Mouse (Mus musculus): ENCODE measurements around the gene AI854703.
A peak's percentile ranks its signal among the peaks of the same experiment; 100 is the strongest.

Gene AI854703

DNA sequence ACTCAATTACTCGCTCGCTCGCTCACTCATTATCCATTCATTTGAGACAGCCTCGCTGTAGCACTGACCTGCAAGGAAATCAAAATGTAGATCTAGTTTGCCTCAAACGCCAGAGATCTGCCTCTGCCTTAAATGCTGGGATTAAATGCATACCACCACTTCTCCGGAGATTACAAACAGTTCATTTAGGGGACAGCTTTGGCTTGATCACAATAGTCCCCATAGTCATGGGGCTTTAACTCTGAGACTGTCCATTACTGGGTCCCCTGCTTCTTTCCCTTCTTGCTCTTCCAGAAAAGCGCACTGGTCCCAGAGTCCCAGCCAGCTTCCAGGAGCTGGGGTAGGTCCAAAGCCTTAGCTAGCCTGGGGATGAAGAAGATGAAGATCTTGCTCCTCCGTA, at the start of gene AI854703:
Gene AI854703, plus strand, starts transcription at position 301 of the 400 bp plus-strand sequence.
- no peak for DNase-seq (ENCODE audit: low read depth, low spot score)

DNA sequence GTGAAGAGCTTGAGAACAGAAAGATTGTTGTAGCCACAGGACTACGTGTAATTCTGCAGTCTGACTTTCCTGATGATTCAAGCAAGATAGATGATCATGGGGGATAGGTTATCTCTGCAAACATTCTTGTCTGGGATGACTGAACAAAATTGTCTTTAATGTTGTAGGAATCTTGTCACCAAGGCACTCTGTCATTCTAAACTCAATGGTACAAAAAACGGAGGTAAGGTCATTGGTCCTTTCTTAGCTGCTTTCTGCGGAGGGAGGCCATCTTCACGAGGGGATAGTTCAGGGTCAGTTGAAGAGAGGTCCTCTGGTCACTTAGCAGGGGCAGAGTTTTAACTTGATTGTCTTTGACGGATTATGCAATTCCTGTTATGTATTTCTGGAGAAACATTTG, 47.8 kb upstream of the AI854703 start:
- DNase-seq (ENCODE audit: low read depth, low spot score), result no peak

DNA sequence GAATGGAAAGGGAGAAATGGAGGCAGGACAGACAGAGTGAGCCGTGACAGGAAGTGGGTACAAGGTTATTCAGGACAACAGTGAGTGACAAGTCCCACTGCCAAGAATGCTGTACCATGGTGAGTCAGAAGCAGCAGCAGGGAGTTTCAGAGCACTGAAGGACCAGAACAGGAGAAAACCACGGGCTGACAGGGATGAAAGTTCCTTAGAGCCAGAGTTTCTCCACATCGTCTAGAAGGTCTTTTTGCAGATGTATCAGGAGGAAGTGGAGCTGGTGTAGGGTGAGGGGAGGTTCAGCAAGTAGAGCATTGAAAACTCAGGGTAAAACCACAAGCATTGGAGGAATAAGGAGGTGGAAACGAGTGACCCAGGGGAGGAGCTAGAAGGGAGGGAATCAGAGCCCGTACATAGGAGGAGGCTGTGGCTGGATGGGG, 47.3 kb upstream of the AI854703 start:
- DNase-seq (ENCODE audit: low read depth, low spot score), result no peak

DNA sequence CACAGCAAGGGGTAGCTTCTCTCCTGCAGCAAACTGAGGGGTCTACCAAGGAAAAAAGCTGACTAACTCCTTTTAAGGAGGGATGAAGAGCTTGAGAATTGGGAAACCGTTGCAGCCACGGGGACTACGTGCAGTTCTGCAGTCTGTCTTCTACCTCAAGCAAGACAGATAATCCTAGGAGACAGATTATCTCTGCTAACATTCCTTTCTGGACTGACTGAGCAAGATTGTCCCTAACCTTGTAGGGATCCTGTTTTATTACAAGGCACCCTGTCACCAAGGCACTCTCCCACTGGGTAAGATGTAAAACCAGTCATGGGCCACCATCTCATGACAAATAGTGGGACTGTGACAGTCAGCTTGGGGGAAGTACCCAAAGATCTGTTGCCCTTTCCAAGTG, 45.3 kb upstream of the AI854703 start:
- DNase-seq (ENCODE audit: low read depth, low spot score), result no peak

DNA sequence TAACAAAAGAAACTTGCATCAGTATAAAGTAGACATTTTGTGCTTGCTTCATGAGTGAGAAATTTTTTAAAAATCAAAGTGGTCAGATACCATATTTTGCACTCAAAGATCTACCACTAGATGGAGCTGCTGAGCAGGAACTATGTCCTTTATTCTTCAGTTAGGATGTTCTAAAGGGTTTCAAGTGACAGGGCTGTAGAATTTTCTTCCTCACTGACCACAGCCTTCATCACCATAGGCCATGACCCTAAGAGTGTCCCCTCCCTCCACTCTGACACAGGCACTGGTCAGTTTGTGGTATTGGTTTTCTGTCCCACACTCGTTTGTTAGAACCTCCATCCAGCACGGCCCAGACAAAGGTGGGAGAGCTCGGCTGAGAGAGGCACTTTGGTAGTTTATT, 44.5 kb upstream of the AI854703 start:
- DNase-seq (ENCODE audit: low read depth, low spot score), result no peak

DNA sequence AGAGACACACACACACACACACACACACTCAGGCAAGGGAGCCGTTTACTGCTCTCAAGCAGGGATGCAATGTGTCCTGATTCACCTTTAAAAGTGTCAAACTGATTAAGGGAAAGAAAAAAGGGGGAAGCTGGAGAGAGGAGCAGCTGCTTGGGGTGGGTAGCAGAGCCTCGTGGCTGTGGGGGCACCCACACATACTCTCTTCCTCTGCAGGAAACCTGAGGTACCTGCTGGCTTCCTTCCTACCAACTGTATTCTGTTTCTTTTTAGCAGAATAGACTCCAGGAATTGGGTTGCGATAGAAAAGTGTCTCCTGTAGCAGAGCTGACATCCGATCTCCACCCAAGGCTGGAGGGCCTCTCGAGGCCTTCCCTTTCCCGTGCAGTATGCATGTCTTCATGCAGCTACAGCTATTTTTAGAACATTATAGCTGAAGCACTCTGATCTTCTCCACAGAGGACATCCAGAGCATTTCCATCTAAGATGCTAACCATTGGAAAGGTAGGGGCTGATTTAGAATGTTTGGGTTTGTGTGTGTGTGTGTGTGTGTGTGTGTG, 37.3 kb upstream of the AI854703 start, which contains the start of gene Gm45021:
Gene Gm45021, plus strand, starts transcription at position 417 of the 557 bp plus-strand sequence.
- DNase-seq (ENCODE audit: low read depth, low spot score), result no peak

- DNase-seq (ENCODE audit: low read depth, low spot score), result no peak
Observed at GRCm38 (mm10) chr6:48591221-48591845, 35.2 kb upstream of the AI854703 start.

GRCm38 (mm10) chr6:48591871-48592270, 34.7 kb upstream of the AI854703 start:
- DNase-seq (ENCODE audit: low read depth, low spot score), result no peak

DNA sequence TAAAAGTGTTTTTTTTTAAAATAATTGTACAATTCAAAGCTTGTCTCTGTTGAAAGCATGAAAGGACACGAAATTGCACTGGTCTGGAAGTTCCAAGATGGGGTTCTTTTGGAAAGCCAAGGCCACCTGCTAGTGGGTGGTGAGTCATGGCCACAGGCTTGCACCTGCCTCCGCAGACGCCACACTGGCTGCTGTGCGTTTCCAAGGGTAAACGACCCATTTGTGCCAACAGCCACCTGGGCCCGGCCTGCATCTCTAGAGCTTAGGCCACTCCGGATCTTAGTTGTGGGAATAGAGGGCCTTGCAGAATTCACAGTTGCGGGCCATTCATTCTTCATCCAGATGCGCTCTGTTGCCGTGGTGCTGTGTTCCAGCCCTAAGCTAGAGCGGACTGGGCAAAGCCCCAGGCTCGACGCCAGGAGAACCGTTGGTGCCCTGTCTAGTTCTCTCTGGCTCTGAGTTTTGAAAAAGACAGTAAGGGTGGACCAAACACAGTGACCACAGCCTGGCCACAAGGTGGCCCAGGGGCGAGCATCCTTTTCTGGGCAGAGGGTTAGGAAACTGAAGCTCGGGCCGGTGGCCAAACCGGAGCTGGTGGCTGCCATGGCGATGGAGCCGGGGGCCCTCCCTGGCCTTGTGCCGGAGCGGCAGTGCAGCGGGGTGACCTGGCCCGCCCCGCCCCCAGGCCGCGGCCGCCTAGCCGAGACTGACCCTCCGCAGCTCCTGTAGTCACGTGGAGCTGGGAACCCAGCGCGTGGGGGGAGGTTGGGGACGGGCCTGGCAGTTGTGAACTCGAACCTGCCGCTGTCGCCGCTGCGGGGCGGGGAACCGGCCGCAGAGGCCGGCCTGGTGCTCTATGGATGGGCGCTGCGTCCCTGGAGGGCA, 33.2 kb upstream of the AI854703 start, which contains the start of the genes Repin1 and Gm44965:
Gene Repin1, plus strand, starts transcription at position 726 of the 885 bp plus-strand sequence.
Gene Gm44965, plus strand, starts transcription at position 784 of the 885 bp plus-strand sequence.
- DNase-seq (ENCODE audit: low read depth, low spot score), result peak; percentile 78

DNA sequence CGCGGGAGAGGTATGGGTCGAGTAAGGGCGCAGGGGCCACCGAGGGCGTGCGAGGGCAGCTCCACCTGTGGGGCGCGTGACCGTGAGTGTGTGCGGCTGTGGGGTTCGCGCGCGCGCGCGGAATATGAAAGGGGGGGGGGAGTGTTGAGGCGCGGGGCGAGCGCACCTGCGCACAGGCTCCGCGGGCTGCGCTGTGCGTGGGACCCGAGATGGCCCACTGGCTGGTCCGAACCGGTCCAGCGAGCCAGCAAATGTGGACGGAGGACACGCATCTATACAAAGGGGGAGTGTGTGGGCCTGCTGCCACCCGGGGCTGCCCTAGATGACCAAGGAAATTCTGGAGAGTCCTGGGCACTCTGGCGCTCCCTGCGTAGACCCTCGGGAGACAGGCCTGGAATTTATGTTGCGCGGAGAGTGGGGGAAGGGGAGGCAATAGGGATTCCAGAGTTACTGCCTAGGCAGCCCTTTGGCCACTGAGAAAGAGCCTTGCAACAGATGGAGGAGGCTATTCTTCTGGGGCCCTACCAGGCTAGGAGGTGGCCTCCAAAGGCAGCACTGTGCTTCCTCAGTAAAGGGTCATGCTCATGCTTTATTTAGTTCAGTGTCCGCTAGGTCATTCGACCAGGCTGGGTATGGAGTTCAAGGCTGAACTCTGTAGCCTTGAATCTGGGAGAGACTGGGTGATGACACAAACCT, 32.4 kb upstream of the AI854703 start:
- peak; percentile 51 for DNase-seq (ENCODE audit: low read depth, low spot score)

- DNase-seq (ENCODE audit: low read depth, low spot score), result no peak
Observed at GRCm38 (mm10) chr6:48595278-48595677, 31.3 kb upstream of the AI854703 start.

GRCm38 (mm10) chr6:48596545-48597232, 29.9 kb upstream of the AI854703 start:
- DNase-seq (ENCODE audit: low read depth, low spot score), result no peak

GRCm38 (mm10) chr6:48597233-48597625, 29.3 kb upstream of the AI854703 start:
- DNase-seq (ENCODE audit: low read depth, low spot score), result no peak

GRCm38 (mm10) chr6:48600594-48600993, 26.0 kb upstream of the AI854703 start:
- DNase-seq (ENCODE audit: low read depth, low spot score), result no peak

- peak; percentile 90 for DNase-seq (ENCODE audit: low read depth, low spot score)
Observed at GRCm38 (mm10) chr6:48601271-48602079, 25.1 kb upstream of the AI854703 start, which contains the start of gene Zfp775. Gene Zfp775, plus strand, starts transcription at chr6:48602063.

GRCm38 (mm10) chr6:48602080-48602741, 24.4 kb upstream of the AI854703 start:
- no peak for DNase-seq (ENCODE audit: low read depth, low spot score)

DNA sequence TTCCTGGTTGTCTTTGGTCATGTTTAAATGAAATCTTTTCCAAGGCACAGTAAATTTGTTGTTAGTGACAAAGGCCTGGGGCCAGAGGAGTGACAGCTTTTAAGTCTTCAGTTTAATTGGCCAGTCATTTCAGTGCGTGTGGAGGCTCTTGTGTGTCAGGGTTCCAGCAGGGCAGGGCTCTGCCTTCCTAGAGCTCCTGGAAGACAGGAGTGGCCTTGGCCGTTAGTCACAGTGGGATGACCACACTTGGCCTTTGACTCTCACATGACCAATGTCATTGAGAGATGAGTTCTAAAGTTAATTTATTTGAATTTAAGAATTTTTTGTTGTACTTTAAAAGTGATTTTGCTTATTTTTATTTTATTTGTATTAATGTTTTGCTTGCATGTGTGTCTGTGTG, 18.4 kb upstream of the AI854703 start:
- no peak for DNase-seq (ENCODE audit: low read depth, low spot score)

DNA sequence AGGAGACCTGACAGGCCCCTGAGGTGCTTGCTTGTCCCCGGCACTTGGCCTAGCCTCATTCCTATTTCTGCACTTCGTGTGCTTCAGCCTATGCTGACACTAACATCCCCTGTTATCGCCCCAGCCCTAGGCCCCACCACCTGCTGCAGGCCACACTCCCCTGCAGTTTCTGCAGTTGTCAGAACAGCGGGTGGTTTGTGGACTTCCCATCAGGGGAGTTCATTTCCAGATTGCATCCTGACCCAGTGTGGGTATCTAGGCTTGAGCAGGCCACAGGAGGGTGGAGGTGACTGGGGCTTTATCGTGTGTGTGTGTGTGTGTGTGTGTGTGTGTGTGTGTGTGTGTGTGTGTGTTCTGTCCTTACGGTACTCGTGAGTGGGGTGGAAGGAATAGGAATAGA, 17.1 kb upstream of the AI854703 start:
- no peak for DNase-seq (ENCODE audit: low read depth, low spot score)

DNA sequence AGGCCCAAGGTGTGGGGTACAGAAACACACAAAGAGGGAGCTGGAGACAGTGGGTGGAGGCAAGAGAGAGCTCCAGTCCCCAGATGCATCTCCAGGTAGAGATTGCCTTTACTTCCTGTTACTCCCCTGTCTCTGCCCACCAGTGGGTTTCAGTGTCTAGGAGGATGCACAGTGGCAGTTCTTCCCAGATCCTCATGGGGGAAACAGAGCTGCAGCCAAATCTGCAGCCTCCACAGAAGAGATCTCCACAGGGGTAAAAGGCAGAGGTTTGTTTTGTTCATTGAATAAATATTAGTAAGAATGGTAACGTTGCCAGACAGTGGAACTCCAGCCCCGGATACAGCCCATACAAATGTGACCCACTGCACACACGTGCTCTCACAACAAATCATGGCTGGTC, 15.9 kb upstream of the AI854703 start:
- no peak for DNase-seq (ENCODE audit: low read depth, low spot score)

GRCm38 (mm10) chr6:48613464-48613863, 13.1 kb upstream of the AI854703 start:
- no peak for DNase-seq (ENCODE audit: low read depth, low spot score)
